Mouse (Mus musculus): ENCODE measurements around the gene Fchsd2. TPM values are rescaled to one million over a fixed set of nuclear protein-coding genes. Genes with fewer than 3 reads are reported as not detected.

Fchsd2 gene
- polyA plus RNA-seq, 1 experiment from 2014 or later, result 24.9 TPM

DNA sequence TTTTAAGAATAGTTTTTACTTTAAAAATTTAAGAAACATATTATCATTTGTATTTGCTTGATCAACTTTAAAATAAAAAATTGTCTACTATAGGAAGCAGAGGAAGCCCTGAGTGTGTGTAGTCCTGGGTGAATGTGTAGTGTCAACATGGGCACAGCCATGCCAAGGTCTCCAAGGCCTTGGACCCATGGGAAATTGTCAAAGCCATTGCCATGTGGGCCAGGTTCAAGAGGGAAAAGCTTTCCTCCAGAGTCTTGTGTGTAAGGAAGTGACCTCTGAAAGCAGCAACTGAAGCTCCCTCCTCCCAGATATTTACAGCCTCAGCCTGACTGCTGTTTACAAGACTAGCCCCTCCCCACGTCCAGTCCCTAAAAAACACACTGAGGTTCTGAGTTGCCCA is 136.7 kb downstream of the Fchsd2 start:
- 62% methylated on average over 1 of the region's 1 CpGs for WGBS
- Histone ChIP-seq H3K27ac (no peak overlapping the region), H3K9me3 (no peaks in the 10 kb centered on the region), H3K4me3 (no peak overlapping the region), H3K4me2 (no peak overlapping the region), H3K27me3 (no peaks in the 10 kb centered on the region), H3K4me1 (no peaks in the 10 kb centered on the region), H3K9ac (no peak overlapping the region), H3K36me3 (no peaks in the 10 kb centered on the region)
- ATAC-seq (ENCODE audit: insufficient number of reproducible peaks, insufficient read depth, low FRiP score, low TSS enrichment, low read depth), result no peak

DNA sequence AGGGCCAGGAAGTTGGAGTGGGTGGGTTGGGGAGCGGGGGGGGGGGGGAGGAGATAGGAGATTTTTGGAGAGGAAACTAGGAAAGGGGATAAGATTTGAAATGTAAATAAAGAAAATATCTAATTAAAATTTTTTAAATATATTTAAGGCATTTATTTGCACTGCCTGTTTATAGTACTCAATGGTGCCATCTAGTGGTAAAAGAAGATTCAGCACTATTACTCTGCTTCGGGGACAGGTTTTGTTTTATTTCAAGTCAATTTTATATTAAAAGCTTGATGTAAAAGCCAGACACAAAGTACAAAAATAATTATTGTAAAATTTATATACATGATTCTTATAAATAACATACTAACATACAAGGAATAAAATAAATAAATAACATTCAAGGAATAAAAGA is 138.8 kb downstream of the Fchsd2 start:
- H3K4me2 ChIP-seq, result no peak overlapping the region
- H3K27me3 ChIP-seq, result no peaks in the 10 kb centered on the region
- no peak for ATAC-seq (ENCODE audit: insufficient number of reproducible peaks, insufficient read depth, low FRiP score, low TSS enrichment, low read depth)
- H3K36me3 ChIP-seq, result peaks cover 5% of the 10 kb centered on the region
- H3K9me3 ChIP-seq, result no peaks in the 10 kb centered on the region
- no peak overlapping the region for H3K27ac ChIP-seq
- H3K4me1 ChIP-seq, result no peaks in the 10 kb centered on the region
- H3K9ac ChIP-seq, result no peak overlapping the region
- 55% methylated on average over 1 of the region's 2 CpGs for WGBS
- no peak overlapping the region for H3K4me3 ChIP-seq

DNA sequence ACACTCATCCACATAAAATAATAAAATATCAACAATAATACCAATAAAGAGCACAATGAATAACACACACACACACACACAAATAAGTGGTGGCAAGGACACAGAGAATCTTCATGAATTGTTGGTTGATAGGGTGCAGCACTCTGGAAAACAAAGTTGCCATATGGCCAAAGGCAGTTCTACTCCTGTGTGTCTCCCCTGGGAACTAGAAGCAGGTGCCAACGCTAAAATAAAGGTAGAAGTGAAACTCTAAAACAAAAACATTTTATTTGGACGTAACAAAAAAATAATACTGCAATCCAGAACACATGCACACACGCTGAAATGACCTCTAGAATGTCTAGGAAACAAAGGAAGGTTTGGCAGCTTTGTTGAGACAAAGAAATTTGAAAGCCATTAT is 140.1 kb downstream of the Fchsd2 start:
- Histone ChIP-seq H3K4me1 (no peaks in the 10 kb centered on the region), H3K4me3 (no peak overlapping the region), H3K27me3 (no peaks in the 10 kb centered on the region), H3K27ac (no peak overlapping the region), H3K36me3 (peaks cover 5% of the 10 kb centered on the region), H3K9me3 (no peaks in the 10 kb centered on the region), H3K4me2 (no peak overlapping the region), H3K9ac (no peak overlapping the region)
- 80% methylated on average over 3 of the region's 3 CpGs for WGBS
- no peak for ATAC-seq (ENCODE audit: insufficient number of reproducible peaks, insufficient read depth, low FRiP score, low TSS enrichment, low read depth)

DNA sequence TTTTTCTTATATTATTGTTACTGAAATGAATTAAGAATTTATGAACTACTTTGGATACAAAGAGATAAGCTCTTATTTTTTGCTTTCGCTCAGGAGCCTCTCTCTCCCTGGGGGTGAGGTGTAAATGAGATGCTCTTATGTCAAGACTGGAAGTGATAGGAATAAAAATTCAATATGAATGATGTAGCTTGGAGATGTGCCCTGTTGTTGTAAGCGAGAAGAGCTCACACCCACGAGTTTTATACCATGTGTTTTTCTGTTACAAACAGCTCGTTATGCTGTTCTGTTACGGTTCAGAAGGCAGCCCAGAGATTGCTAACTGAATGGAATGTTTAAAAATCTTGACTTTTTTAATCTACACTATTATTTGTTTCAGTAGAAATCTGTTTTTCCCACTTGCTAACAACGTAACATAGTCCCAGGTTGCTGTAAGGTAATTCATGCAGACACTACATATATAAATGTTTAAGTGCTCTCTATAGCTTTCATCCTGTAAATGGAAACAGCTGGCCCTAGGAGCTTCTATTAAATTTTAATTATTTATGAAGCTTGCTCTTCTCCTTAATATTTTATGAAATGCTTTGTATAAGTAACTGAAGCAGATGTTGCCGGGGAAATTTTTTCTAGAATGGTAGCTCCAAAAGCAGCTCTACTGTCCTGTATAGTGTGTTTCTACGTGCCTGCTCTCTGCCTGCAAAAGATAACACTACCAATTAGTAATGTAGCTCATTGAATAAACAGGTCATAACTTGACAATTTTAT is 144.2 kb downstream of the Fchsd2 start:
- Histone ChIP-seq H3K9ac (no peak overlapping the region), H3K4me3 (no peak overlapping the region), H3K4me1 (no peaks in the 10 kb centered on the region), H3K27me3 (no peaks in the 10 kb centered on the region), H3K4me2 (no peak overlapping the region), H3K27ac (no peak overlapping the region), H3K36me3 (peaks cover 18% of the 10 kb centered on the region), H3K9me3 (no peaks in the 10 kb centered on the region)
- no peak for ATAC-seq (ENCODE audit: insufficient number of reproducible peaks, insufficient read depth, low FRiP score, low TSS enrichment, low read depth)
- WGBS, result 73% methylated on average over 8 of the region's 8 CpGs

DNA sequence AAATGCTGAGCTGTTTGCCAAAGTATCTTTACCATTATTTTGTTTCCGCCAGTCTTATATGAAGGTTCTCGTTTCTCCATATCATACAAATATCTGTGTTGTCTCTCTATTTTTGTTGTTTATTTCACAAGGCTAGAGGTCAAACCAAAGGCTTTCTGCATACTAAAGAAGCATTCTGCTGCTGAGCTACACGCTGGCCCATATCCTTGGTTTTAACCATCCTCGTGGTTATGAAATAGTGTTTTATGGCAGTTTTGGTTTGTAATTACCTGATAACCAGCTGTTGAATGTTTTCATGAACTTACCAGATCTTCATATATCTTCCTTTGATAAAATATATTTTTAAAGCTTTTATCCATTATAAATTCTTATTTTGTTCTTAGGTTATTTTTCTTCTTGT is 156.1 kb downstream of the Fchsd2 start:
- 93% methylated on average over 4 of the region's 4 CpGs for WGBS
- no peak overlapping the region for H3K27ac ChIP-seq
- no peak for ATAC-seq (ENCODE audit: insufficient number of reproducible peaks, insufficient read depth, low FRiP score, low TSS enrichment, low read depth)
- no peaks in the 10 kb centered on the region for H3K9me3 ChIP-seq
- H3K9ac ChIP-seq, result no peak overlapping the region
- no peak overlapping the region for H3K4me2 ChIP-seq
- no peaks in the 10 kb centered on the region for H3K27me3 ChIP-seq
- no peak overlapping the region for H3K4me3 ChIP-seq
- peaks cover 28% of the 10 kb centered on the region for H3K36me3 ChIP-seq
- H3K4me1 ChIP-seq, result no peaks in the 10 kb centered on the region

DNA sequence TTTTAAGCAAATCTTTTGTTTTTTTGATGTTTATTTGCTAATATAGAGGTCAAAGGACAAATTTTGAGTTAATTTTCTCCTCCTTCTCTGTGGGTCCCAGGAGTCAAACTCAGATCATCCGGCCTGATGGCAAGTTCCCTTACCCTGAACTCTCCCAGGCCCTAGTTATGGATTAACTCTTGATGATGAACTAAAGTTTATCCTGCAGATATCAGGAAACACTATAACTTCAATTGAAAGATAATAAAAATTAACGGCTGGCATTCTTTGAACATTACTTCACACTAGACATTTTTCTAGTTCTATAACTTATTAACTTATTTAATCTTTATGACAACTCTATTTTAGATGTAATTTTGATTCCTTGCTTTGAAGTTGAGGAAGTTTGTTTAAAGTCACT is 156.5 kb downstream of the Fchsd2 start:
- no peak overlapping the region for H3K4me3 ChIP-seq
- no peak for ATAC-seq (ENCODE audit: insufficient number of reproducible peaks, insufficient read depth, low FRiP score, low TSS enrichment, low read depth)
- H3K4me2 ChIP-seq, result no peak overlapping the region
- H3K9me3 ChIP-seq, result no peaks in the 10 kb centered on the region
- H3K36me3 ChIP-seq, result peaks cover 32% of the 10 kb centered on the region
- H3K27ac ChIP-seq, result no peak overlapping the region
- H3K9ac ChIP-seq, result no peak overlapping the region
- no peaks in the 10 kb centered on the region for H3K4me1 ChIP-seq
- WGBS, result 81% methylated on average over 2 of the region's 2 CpGs
- no peaks in the 10 kb centered on the region for H3K27me3 ChIP-seq

DNA sequence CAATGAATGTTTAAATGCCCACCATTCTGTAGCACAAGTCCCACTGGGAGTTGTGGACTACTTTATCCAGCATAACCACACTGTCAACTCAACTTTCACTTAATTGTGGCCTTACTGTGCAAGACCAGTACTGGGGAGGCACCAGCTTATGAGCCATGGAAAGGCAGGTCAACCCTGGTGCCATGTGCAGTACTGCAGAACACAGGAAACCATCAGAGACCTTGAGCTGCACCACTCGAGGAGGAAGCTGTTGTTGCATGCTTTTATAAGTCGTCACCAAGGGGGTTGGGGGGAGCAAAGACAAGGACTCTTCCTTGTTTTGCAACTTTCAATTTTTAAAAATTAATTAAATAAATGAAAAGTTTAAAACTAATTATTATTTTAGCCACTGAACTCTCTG is 160.4 kb downstream of the Fchsd2 start:
- Histone ChIP-seq H3K27ac (no peak overlapping the region), H3K4me3 (no peak overlapping the region), H3K4me2 (no peak overlapping the region), H3K9me3 (no peaks in the 10 kb centered on the region), H3K4me1 (no peaks in the 10 kb centered on the region), H3K9ac (no peak overlapping the region), H3K36me3 (peaks cover 39% of the 10 kb centered on the region), H3K27me3 (no peaks in the 10 kb centered on the region)
- WGBS, result 74% methylated on average over 2 of the region's 2 CpGs
- no peak for ATAC-seq (ENCODE audit: insufficient number of reproducible peaks, insufficient read depth, low FRiP score, low TSS enrichment, low read depth)

DNA sequence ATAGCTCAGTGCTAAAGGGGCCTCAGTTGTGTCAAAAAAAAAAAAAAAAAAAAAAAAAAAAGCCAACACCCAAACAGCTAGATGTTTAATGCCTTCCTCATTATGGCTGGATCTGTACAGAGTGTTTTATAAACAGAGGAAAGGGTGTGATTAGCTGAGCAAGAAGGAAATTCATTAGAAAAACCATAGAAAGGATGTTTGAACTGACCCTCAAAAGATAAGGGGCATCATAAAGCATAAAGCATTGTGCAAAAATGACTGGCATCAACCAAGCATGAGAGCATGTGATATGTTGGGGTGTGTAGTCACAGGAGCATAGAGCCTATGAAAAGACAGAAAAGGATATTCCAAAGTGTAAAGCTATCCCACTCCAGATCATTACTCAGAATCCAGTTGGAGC is 165.8 kb downstream of the Fchsd2 start:
- Histone ChIP-seq H3K36me3 (peaks cover 51% of the 10 kb centered on the region), H3K4me2 (no peak overlapping the region), H3K27me3 (no peaks in the 10 kb centered on the region), H3K4me1 (no peaks in the 10 kb centered on the region), H3K27ac (no peak overlapping the region), H3K9me3 (no peaks in the 10 kb centered on the region), H3K4me3 (no peak overlapping the region), H3K9ac (no peak overlapping the region)
- no peak for ATAC-seq (ENCODE audit: insufficient number of reproducible peaks, insufficient read depth, low FRiP score, low TSS enrichment, low read depth)

DNA sequence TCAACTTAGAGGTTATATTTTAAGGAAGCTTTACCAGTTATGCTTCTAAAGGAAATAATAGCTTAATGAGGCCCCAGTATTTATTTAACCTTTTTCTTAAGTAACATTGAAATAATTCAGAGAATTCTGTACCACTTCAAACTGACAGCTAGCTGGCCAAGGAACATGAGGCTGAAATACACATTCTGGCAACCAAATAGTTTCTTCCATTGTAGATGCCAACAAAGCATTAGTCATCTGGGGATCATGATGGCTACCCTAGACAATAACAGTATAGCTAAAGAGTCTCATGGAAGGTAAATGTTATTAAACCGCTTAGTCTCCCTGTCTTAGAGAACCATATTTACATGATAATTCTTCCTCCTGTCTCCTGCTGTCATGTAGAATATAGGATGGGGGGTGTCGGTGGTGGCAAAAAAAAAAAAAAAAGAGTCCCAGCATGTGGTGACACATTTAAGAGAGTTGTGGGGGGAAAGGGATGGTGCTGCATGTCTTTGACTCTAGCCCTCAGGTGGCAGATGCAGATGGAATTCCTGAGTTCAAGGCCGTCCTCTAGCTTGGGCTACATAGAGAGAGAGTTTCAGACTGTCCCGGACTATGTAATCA is 169.4 kb downstream of the Fchsd2 start:
- peaks cover 33% of the 10 kb centered on the region for H3K36me3 ChIP-seq
- ATAC-seq (ENCODE audit: insufficient number of reproducible peaks, insufficient read depth, low FRiP score, low TSS enrichment, low read depth), result no peak
- no peaks in the 10 kb centered on the region for H3K4me1 ChIP-seq
- no peak overlapping the region for H3K9ac ChIP-seq
- no peaks in the 10 kb centered on the region for H3K9me3 ChIP-seq
- no peaks in the 10 kb centered on the region for H3K27me3 ChIP-seq
- no peak overlapping the region for H3K4me3 ChIP-seq
- no peak overlapping the region for H3K4me2 ChIP-seq
- no peak overlapping the region for H3K27ac ChIP-seq
- 87% methylated on average over 4 of the region's 4 CpGs for WGBS

DNA sequence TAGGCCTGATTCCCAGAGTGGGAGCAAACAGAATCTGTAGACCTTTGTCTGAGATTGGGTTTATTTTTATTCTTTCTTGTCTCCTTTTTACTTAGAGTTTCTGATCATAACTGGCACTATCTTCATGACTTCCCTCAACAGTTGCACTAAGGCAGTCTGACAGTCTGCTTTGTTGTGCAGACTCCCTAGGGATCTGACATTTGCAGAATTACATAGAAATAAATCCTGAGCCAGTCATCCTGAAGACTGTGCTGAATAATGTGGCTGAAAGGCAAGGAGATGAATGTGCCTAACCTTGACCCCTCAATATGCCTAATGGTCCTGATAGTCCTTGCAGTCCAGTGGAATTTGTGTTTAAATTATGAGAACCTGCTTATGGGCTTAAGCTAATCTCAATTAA is 170.8 kb downstream of the Fchsd2 start:
- no peak for ATAC-seq (ENCODE audit: insufficient number of reproducible peaks, insufficient read depth, low FRiP score, low TSS enrichment, low read depth)
- H3K4me2 ChIP-seq, result no peak overlapping the region
- H3K36me3 ChIP-seq, result peaks cover 36% of the 10 kb centered on the region
- no peak overlapping the region for H3K27ac ChIP-seq
- H3K9ac ChIP-seq, result no peak overlapping the region
- H3K9me3 ChIP-seq, result no peaks in the 10 kb centered on the region
- H3K4me3 ChIP-seq, result no peak overlapping the region
- no peaks in the 10 kb centered on the region for H3K27me3 ChIP-seq
- H3K4me1 ChIP-seq, result no peaks in the 10 kb centered on the region

DNA sequence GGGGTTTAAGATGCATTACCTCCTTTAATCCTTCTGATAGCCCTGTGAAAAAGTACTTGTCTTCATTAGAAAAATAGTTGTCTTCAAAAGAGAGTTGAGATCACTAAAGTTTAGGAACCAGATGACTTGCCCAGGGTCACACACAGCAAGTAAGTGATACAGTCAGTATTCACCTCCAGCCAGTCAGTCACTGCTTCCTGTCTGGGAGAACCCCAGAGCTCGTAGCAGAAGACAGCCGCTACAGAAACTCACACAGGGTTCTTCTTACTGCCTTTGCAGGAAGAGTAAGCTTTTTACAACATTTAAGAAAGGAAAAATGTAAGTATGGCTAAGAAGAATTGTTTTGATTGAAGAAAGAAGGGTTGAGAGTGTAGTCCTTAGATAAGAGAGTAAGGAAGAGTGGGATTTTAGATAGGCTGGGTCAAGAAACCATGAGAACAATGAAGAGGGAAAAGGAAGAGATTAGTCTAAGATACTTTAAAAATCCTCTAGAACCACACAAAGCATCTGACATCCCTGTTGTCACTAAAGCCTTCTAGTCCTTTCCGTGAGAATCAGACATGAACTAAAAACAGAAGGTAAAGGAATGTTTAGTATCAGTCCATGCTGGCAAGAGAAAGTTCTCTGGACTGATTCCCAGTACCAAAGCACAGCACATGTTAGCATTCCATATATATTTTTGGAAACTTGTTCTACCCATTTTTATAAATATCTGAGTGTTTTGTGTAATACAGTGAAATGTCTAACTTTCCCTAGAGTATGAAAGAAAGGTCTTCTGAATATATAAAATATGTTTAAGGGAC is 175.0 kb downstream of the Fchsd2 start:
- Histone ChIP-seq H3K9ac (no peak overlapping the region), H3K4me1 (no peaks in the 10 kb centered on the region), H3K9me3 (no peaks in the 10 kb centered on the region), H3K27ac (no peak overlapping the region), H3K4me3 (no peak overlapping the region), H3K27me3 (no peaks in the 10 kb centered on the region), H3K36me3 (peaks cover 19% of the 10 kb centered on the region), H3K4me2 (no peak overlapping the region)
- no peak for ATAC-seq (ENCODE audit: insufficient number of reproducible peaks, insufficient read depth, low FRiP score, low TSS enrichment, low read depth)
- 62% methylated on average over 3 of the region's 3 CpGs for WGBS

DNA sequence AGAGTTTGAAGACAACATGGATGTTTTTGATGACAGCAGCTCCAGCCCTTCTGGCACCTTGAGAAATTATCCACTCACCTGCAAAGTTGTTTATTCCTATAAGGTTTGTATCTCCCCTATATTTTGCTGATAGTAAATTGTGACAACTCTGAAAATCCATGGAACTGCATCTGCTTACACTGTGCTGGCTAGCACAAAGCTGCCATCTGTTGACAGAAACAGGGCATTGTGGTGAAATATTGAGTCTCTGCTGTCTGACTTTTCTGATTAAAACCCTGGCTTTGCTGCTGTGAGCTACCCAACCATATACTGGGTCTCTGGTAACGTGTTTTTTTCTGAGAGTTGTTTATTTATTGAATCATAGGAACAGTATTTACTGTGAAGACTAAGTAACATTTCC is 178.9 kb downstream of the Fchsd2 start:
- Histone ChIP-seq H3K4me3 (no peak overlapping the region), H3K9ac (no peak overlapping the region), H3K27me3 (no peaks in the 10 kb centered on the region), H3K9me3 (no peaks in the 10 kb centered on the region), H3K36me3 (peaks cover 42% of the 10 kb centered on the region), H3K27ac (no peak overlapping the region), H3K4me2 (no peak overlapping the region), H3K4me1 (no peaks in the 10 kb centered on the region)
- 83% methylated on average over 1 of the region's 1 CpGs for WGBS
- ATAC-seq (ENCODE audit: insufficient number of reproducible peaks, insufficient read depth, low FRiP score, low TSS enrichment, low read depth), result no peak

All from embryonic facial prominence, embryonic 13.5 days (tissue).